Mouse (Mus musculus) MEL (cell line): ENCODE results near the gene Prkcg.

ENCODE experiments used
- CTCF ChIP-seq, 3 experiments: IDR thresholded peaks in 2 of 3; conservative IDR thresholded peaks in 1 of 3; 2 replicates each; pipeline ENCODE4 v1.5.1; 2011 to 2012; ENCODE audit warnings: low read length in 3 of 3, low read depth in 2 of 3, mild to moderate bottlenecking in 2 of 3, improper control_type of control experiment in 1 of 3, inconsistent platforms in 1 of 3, mixed read lengths in 1 of 3, moderate library complexity in 1 of 3; ENCODE audit not compliant: control insufficient read depth in 1 of 3, insufficient read depth in 1 of 3, poor library complexity in 1 of 3, severe bottlenecking in 1 of 3
- E2F4 ChIP-seq: IDR thresholded peaks from 2 replicates; pipeline ENCODE4 v1.6.1; 2011; ENCODE audit warnings: low read depth, low read length, improper control_type of control experiment, borderline replicate concordance
- EP300 ChIP-seq, 2 experiments: IDR thresholded peaks; 2 replicates each; pipeline ENCODE4 v1.6.1; 2011; ENCODE audit warnings: improper control_type of control experiment in 2 of 2, low read length in 2 of 2, low read depth in 1 of 2, mild to moderate bottlenecking in 1 of 2
- GABPA ChIP-seq: IDR thresholded peaks from 2 replicates; pipeline ENCODE4 v1.6.1; 2012; ENCODE audit warnings: low read depth, mild to moderate bottlenecking, inconsistent platforms, low read length, improper control_type of control experiment, moderate library complexity
- MAX ChIP-seq: IDR thresholded peaks from 2 replicates; pipeline ENCODE4 v1.6.1; 2011; ENCODE audit warnings: low read length, improper control_type of control experiment
- POLR2A ChIP-seq, 2 experiments: IDR thresholded peaks; 2 replicates each; pipeline ENCODE4 v1.6.1; 2011 to 2012; ENCODE audit warnings: low read length in 2 of 2, mild to moderate bottlenecking in 2 of 2, control low read depth in 1 of 2, improper control_type of control experiment in 1 of 2, low read depth in 1 of 2, moderate library complexity in 1 of 2; ENCODE audit not compliant: control insufficient read depth in 1 of 2, insufficient read depth in 1 of 2, poor library complexity in 1 of 2
- RCOR1 ChIP-seq: IDR thresholded peaks from 2 replicates; pipeline ENCODE4 v1.6.1; 2012; ENCODE audit warnings: low read depth, mild to moderate bottlenecking, inconsistent platforms, low read length, improper control_type of control experiment
- TAL1 ChIP-seq: IDR thresholded peaks from 2 replicates; pipeline ENCODE4 v1.6.1; 2012; ENCODE audit warnings: mild to moderate bottlenecking, inconsistent platforms, low read length, moderate library complexity, mixed read lengths
- ZC3H11A ChIP-seq: IDR thresholded peaks from 2 replicates; pipeline ENCODE4 v1.6.1; 2012; ENCODE audit warnings: low read depth, mild to moderate bottlenecking, inconsistent platforms, low read length, improper control_type of control experiment

DNA sequence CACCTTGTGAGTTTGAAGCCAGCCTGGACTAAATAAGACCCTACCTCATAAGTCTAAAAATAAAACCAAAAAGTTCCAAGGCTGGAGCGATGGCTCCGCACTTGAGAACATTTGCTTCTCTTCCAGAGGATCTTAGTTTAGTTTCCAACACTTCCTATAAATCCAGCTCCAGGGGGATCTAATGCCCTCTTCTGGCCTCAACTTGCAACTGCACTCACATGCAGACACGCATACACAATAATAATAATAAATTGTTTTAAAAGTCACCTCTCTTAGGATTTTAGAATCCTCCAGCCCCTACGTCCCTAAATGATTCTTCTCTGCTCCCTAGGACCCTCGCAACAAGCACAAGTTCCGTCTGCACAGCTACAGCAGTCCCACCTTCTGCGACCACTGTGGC, 21.3 kb downstream of the Prkcg start:
- TF ChIP-seq CTCF (IDR thresholded peaks at IDR 0.05 in 2 of 3, conservative IDR thresholded peaks at IDR 0.05 in 1 of 3; ENCODE audit: control insufficient read depth in 1 of 3, insufficient read depth in 1 of 3, low read depth in 2 of 3, low read length in 3 of 3, poor library complexity in 1 of 3, severe bottlenecking in 1 of 3): peak in 2 of 3 experiments; percentile 11 to 18; a peak in 2 of 6 replicates
- no peak for TF ChIP-seq RCOR1
- TF ChIP-seq ZC3H11A: no peak
- TF ChIP-seq TAL1: no peak
- TF ChIP-seq MAX: no peak
- TF ChIP-seq EP300 (IDR thresholded peaks at IDR 0.05; ENCODE audit: low read depth in 1 of 2, low read length in 2 of 2): no peak
- TF ChIP-seq GABPA: no peak
- no peak for TF ChIP-seq POLR2A (IDR thresholded peaks at IDR 0.05; ENCODE audit: control insufficient read depth in 1 of 2, insufficient read depth in 1 of 2, low read depth in 1 of 2, low read length in 2 of 2, poor library complexity in 1 of 2)
- no peak for TF ChIP-seq E2F4
